Mouse (Mus musculus) olfactory bulb, adult 2 months (tissue): Measurements from ENCODE around the gene Trappc12.

Source experiments
- CTCF ChIP-seq: fragments of 200-500 bp; IDR thresholded peaks from 2 replicates; pipeline ENCODE4 v1.5.1; 2012; ENCODE audit warnings: low read depth, mild to moderate bottlenecking, low read length, moderate library complexity; ENCODE audit not compliant: insufficient read depth
- POLR2A ChIP-seq: fragments of 200-500 bp; IDR thresholded peaks from 2 replicates; pipeline ENCODE4 v1.6.1; 2012; ENCODE audit warnings: mild to moderate bottlenecking, low read depth, low read length, moderate library complexity; ENCODE audit not compliant: insufficient read depth

DNA sequence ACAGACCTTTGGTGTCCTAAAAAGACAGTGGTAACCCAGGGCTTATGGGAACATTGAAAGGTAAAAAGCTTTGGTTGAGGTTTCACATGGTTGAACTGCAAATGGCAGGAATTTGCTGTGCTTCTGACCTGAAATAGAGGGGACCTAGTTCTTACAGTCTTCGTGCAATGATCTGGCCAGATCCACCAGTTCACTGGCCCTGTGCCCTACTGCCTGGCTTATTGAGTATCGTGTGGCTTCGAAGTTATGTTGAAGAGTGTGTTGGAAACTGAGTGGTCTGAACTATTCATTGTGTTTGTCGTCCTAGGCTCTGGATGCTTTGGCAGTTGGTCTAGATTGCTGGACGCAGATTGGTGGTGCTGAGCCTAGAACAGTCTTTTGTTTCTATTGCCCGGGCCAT is 36.0 kb upstream of the Trappc12 start:
- TF ChIP-seq POLR2A (no peak), CTCF (no peak)
